Mouse (Mus musculus): ENCODE data around the gene Rnf145. TPM values are rescaled to one million over a fixed set of nuclear protein-coding genes. Genes with fewer than 3 reads are reported as not detected.
A peak's percentile ranks its signal among the peaks of the same experiment; 100 is the strongest.

Rnf145 gene
- total and polyA plus RNA-seq, 3 experiments, result 53.4 to 120 (median 66.7) TPM

DNA sequence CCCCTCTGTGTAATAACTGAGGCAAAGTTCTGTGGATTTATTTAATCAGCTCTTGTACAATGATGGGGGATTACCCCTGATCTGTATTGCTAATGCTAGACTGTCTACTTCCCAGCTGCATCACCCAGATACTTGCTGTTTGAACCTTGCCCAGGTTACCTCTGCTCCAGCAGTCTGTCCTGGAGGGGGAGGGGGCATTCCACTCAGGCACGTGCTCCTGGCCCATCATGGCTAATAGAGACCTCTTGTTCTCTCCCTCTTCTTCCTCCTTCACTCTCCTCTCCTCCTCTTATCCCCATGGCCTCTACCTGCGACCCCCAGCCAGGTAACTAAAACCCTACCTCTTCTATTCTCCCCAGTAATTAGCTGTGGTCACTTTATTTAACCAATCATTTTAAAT, 4.1 kb upstream of the Rnf145 start:
- TF ChIP-seq GATA2 (IDR thresholded peaks at IDR 0.05; ENCODE audit: borderline replicate concordance, low read depth, low read length) (no peak), TAL1 (conservative IDR thresholded peaks at IDR 0.05; ENCODE audit: low read depth, low read length) (no peak), CTCF (IDR thresholded peaks at IDR 0.05; ENCODE audit: low read depth, low read length) (no peak)
- Histone ChIP-seq H3K9me3 (replicated peaks) (no peaks in the 10 kb centered on the region), H3K36me3 (replicated peaks) (peaks cover 2% of the 10 kb centered on the region), H3K27me3 (ENCODE audit: insufficient read depth, low read length) (no peaks in the 10 kb centered on the region), H3K4me1 (ENCODE audit: insufficient read depth, low read depth, low read length) (peaks cover 54% of the 10 kb centered on the region), H3K4me3 (ENCODE audit: low read depth, low read length) (no peak overlapping the region)
- DNase-seq (ENCODE audit: low spot score) (no peak), ATAC-seq (ENCODE audit: extremely low read depth, insufficient number of reproducible peaks, low FRiP score, poor library complexity, severe bottlenecking) (no peak)

GRCm38 (mm10) chr11:44516362-44516761, 2.4 kb upstream of the Rnf145 start:
- no peak for DNase-seq (ENCODE audit: low spot score)
- H3K27me3 ChIP-seq (ENCODE audit: insufficient read depth, low read length), result no peaks in the 10 kb centered on the region
- peaks cover 44% of the 10 kb centered on the region for H3K4me1 ChIP-seq (ENCODE audit: insufficient read depth, low read depth, low read length)
- TF ChIP-seq TAL1 (conservative IDR thresholded peaks at IDR 0.05; ENCODE audit: low read depth, low read length) (no peak), GATA2 (IDR thresholded peaks at IDR 0.05; ENCODE audit: borderline replicate concordance, low read depth, low read length) (no peak), CTCF (IDR thresholded peaks at IDR 0.05; ENCODE audit: low read depth, low read length) (no peak), POLR2AphosphoS5 (IDR thresholded peaks at IDR 0.05; ENCODE audit: insufficient replicate concordance, low read depth, low read length) (no peak), GATA1 (IDR thresholded peaks at IDR 0.05; ENCODE audit: borderline replicate concordance, low read length) (no peak)
- H3K4me3 ChIP-seq (ENCODE audit: low read depth, low read length), result no peak overlapping the region
- H3K36me3 ChIP-seq (replicated peaks), result peaks cover 2% of the 10 kb centered on the region
- no peak for ATAC-seq (ENCODE audit: extremely low read depth, insufficient number of reproducible peaks, low FRiP score, poor library complexity, severe bottlenecking)
- H3K9me3 ChIP-seq (replicated peaks), result no peaks in the 10 kb centered on the region

DNA sequence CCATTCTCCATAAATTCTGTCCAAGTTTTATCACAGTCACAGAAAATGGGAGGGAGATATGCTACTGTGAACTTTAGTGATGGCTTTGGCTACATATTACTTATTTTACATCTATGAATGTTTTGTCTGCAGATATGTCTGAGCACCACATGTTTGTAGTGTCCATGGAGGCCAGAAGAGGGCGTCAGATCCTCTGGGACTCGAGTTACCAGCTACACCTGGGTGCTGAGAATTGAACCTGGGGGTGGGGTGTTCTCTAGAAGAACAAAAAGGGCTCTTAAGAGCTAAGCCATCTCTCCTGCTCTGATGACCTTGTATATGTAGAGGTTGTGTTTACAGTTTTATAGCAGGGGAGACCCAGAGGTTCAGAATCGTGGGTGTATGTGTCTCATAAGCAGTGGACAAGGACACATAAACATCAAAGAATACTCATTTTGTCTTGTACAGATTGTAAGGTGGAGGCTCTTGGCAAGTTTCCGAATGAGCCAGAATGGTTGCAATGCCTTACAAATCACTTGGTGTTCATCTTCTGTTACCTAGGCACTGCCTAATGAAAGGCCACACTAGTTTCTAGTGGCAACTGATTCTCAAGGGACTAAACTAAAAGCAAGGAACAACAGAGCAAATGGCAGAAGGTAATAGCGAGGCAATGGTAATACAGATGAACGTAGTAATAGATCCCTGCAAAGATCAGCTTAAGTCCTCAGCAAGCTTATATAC, 1.0 kb upstream of the Rnf145 start:
- TF ChIP-seq GATA1 (IDR thresholded peaks at IDR 0.05; ENCODE audit: borderline replicate concordance, low read length) (no peak), GATA2 (IDR thresholded peaks at IDR 0.05; ENCODE audit: borderline replicate concordance, low read depth, low read length) (no peak), TAL1 (conservative IDR thresholded peaks at IDR 0.05; ENCODE audit: low read depth, low read length) (no peak), POLR2AphosphoS5 (IDR thresholded peaks at IDR 0.05; ENCODE audit: insufficient replicate concordance, low read depth, low read length) (no peak), CTCF (IDR thresholded peaks at IDR 0.05; ENCODE audit: low read depth, low read length) (no peak)
- Histone ChIP-seq H3K4me3 (ENCODE audit: low read depth, low read length) (peak overlapping the region; percentile 98; the same call in 1 of the 2 replicates), H3K36me3 (replicated peaks) (peaks cover 4% of the 10 kb centered on the region), H3K4me1 (ENCODE audit: insufficient read depth, low read depth, low read length) (peaks cover 43% of the 10 kb centered on the region), H3K9me3 (replicated peaks) (no peaks in the 10 kb centered on the region), H3K27me3 (ENCODE audit: insufficient read depth, low read length) (no peaks in the 10 kb centered on the region)
- DNase-seq (ENCODE audit: low spot score) (no peak), ATAC-seq (ENCODE audit: extremely low read depth, insufficient number of reproducible peaks, low FRiP score, poor library complexity, severe bottlenecking) (no peak)

DNA sequence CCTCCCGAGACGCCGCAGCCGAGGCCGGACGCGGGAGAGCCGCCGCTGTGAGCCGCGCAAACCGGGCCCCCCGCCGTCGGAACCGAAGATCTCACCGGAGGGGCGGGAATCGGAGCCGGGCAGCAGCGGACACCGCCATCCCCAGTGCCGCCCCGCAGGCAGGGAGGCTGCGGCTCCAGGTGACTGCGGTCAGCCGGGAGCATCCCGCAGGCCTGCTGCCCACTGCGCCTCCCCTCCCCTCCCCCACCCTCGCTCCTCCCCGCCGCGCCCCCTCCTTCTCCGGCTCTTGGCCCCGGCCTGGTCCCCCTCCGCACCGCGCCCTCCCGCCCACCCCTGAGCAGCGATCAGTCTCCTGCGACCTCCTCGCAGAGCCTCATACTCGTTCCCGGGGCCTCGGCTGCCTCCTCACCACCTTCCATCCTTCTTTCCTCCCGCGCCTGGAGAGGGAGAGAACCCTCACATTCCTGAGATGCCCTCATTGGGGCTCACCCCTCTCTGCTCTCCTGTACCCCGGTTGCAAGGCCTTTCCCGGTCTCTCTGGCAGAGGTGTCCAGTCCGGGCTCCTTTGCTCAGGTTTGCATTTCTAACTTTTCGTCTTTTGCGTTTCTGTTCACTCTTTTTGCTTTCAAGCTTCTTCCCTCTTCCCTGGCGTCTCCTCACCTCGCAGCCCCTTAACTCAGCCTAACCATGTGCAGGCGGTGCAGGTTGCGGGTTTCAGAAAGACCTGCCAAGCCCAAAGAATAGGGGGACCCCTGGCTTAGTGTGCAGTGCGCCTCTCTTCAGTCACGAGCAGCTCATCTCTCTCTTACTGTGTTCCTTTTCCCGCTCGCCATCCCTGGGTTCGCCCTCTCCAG, 559 bp downstream of the Rnf145 start:
- Histone ChIP-seq H3K27me3 (ENCODE audit: insufficient read depth, low read length) (no peaks in the 10 kb centered on the region), H3K36me3 (replicated peaks) (peaks cover 18% of the 10 kb centered on the region), H3K9me3 (replicated peaks) (no peaks in the 10 kb centered on the region), H3K4me1 (ENCODE audit: insufficient read depth, low read depth, low read length) (peaks cover 48% of the 10 kb centered on the region), H3K4me3 (ENCODE audit: low read depth, low read length) (peak overlapping the region; percentile 98)
- ATAC-seq (ENCODE audit: extremely low read depth, insufficient number of reproducible peaks, low FRiP score, poor library complexity, severe bottlenecking) (no peak), DNase-seq (ENCODE audit: low spot score) (peak; percentile 56)
- TF ChIP-seq CTCF (IDR thresholded peaks at IDR 0.05; ENCODE audit: low read depth, low read length) (no peak), POLR2AphosphoS5 (IDR thresholded peaks at IDR 0.05; ENCODE audit: insufficient replicate concordance, low read depth, low read length) (no peak), GATA2 (IDR thresholded peaks at IDR 0.05; ENCODE audit: borderline replicate concordance, low read depth, low read length) (no peak), GATA1 (IDR thresholded peaks at IDR 0.05; ENCODE audit: borderline replicate concordance, low read length) (no peak), TAL1 (conservative IDR thresholded peaks at IDR 0.05; ENCODE audit: low read depth, low read length) (no peak)

- H3K4me3 ChIP-seq (ENCODE audit: low read depth, low read length), result peak overlapping the region; percentile 98
- H3K36me3 ChIP-seq (replicated peaks), result peaks cover 26% of the 10 kb centered on the region
- H3K9me3 ChIP-seq (replicated peaks), result no peaks in the 10 kb centered on the region
- no peak for TF ChIP-seq TAL1 (conservative IDR thresholded peaks at IDR 0.05; ENCODE audit: low read depth, low read length)
- TF ChIP-seq GATA2 (IDR thresholded peaks at IDR 0.05; ENCODE audit: borderline replicate concordance, low read depth, low read length), result no peak
- no peak for TF ChIP-seq GATA1 (IDR thresholded peaks at IDR 0.05; ENCODE audit: borderline replicate concordance, low read length)
- no peak for TF ChIP-seq CTCF (IDR thresholded peaks at IDR 0.05; ENCODE audit: low read depth, low read length)
- no peak for TF ChIP-seq POLR2AphosphoS5 (IDR thresholded peaks at IDR 0.05; ENCODE audit: insufficient replicate concordance, low read depth, low read length)
- ATAC-seq (ENCODE audit: extremely low read depth, insufficient number of reproducible peaks, low FRiP score, poor library complexity, severe bottlenecking) (peak; percentile 73), DNase-seq (ENCODE audit: low spot score) (peak; percentile 76)
- peaks cover 49% of the 10 kb centered on the region for H3K4me1 ChIP-seq (ENCODE audit: insufficient read depth, low read depth, low read length)
- no peaks in the 10 kb centered on the region for H3K27me3 ChIP-seq (ENCODE audit: insufficient read depth, low read length)
Measured at GRCm38 (mm10) chr11:44519950-44520761, 1.4 kb downstream of the Rnf145 start.

All from G1E (cell line).